Mouse (Mus musculus) bone marrow macrophage, adult 2 months (primary cell): ENCODE results near the gene Irf2.

Experiments used
- CTCF ChIP-seq: IDR thresholded peaks from 2 replicates; pipeline ENCODE4 v1.5.1; 2012; ENCODE audit warnings: low read depth, mild to moderate bottlenecking, low read length, moderate library complexity
- POLR2A ChIP-seq: IDR thresholded peaks from 2 replicates; pipeline ENCODE4 v1.6.1; 2012; ENCODE audit warnings: mild to moderate bottlenecking, low read depth, low read length, borderline replicate concordance

GRCm38 (mm10) chr8:46781067-46781657, 41.6 kb downstream of the Irf2 start:
- no peak for TF ChIP-seq POLR2A
- no peak for TF ChIP-seq CTCF
